Mouse (Mus musculus) hematopoietic stem cell, adult 5-6 weeks (primary cell): ENCODE data around the gene Mus81. TPM values are rescaled to one million over a fixed set of nuclear protein-coding genes. Genes with fewer than 3 reads are reported as not detected.
A peak's percentile ranks its signal among the peaks of the same experiment; 100 is the strongest.

ENCODE experiments used
- ATAC-seq, 2 experiments: fragments of 125-278 bp in 1 of 2; replicated peaks in 1 of 2; 2 replicates each; pipeline ENCODE4 v1.8.0; 2016 to 2017; ENCODE audit warnings: inconsistent platforms in 2 of 2, mild to moderate bottlenecking in 2 of 2, moderate number of reproducible peaks in 2 of 2, low read depth in 1 of 2, moderate TSS enrichment in 1 of 2; ENCODE audit not compliant: low FRiP score in 2 of 2, poor library complexity in 2 of 2, severe bottlenecking in 2 of 2, insufficient read depth in 1 of 2, low TSS enrichment in 1 of 2
- total RNA-seq: library from RNA; stranded (forward); fragments of 172-1452, 232-1000 nt; gene quantifications from 2 replicates; pipeline ENCODE4 v1.2.3, GENCODE M21; 2017

Gene Mus81
- total RNA-seq, 1 experiment from 2014 or later = 7.9 TPM

DNA sequence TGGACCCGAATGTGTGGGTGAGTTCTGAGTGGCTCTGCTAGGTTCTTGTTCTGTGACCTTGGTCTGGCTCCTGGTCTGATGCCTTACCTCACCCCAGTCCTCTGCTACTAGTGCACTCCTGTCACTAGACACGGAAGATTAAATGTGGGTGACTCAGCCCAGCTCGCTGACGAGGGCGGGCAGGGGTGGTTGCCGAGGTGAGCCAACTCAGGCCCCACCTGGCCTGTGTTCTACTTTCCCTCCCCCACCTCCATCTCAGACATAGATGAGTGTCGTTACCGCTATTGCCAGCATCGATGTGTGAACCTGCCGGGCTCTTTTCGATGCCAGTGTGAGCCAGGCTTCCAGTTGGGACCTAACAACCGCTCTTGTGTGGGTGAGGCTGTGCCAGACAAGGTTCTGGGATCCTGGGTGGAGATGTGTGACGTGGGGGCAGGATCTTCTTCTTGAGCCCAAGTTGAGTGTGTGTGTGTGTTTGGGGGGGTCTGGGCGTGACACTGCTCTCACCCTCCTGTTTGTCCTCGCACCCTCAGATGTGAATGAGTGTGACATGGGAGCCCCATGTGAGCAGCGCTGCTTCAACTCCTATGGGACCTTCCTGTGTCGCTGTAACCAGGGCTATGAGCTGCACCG lies 10.4 kb downstream of the Mus81 start:
- ATAC-seq = no peak

DNA sequence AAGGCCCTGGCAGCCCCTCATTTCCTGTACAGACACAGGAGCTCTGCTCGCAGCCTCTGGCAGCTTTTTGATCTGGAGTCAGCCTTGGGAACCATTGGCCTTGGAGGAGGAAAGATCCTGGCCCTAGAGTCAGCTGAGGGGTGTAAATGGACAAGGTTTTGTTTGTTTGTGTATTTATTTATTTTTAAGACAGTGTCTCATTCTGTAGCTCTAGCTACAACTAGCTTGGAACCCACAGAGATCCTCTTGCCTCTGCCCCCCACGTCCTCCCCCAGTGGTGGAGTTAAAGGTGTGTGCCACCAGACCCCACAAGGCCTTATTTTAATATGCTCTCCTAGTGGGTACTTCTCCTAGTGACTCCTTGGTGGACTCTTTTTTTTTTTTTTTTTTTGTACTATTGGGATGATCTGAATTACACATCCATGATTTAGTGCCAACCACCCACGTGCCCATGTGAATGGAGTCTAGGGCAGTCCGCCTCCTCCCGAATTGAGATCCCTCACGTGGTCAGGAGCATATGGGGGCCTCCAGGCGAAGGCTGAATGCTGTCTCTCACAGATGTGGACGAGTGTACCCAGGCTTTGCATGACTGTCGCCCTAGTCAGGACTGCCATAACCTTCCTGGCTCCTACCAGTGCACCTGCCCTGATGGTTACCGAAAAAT lies 11.1 kb downstream of the Mus81 start:
- ATAC-seq = no peak

DNA sequence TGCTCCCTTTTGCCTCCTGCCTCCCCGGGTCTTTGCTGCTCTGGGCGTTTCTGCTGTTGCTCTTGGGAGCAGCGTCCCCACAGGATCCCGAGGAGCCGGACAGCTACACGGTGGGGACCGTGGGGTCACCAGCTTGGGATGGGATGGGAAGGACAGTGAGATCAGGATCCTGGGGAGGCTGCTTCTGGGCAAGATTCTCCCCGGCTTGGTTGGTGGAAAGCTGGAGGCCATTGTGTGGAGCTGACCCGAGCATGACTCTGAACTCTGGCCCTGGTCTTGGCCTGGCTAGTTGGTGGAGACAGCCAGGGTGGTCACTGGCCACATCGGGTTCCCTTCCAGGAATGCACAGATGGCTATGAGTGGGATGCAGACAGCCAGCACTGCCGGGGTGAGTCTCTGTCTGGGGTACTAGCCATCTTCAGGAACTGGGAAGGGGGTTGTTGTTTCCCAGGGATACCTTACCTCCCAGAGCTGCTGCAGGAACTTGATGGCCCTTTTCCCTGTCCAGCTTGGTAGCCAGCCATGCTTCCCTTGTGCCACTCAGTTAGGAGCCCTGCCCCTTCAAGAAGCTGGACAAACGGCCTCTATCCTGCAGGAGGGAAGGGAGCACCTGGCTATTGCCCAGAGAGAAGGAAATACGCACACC lies 13.0 kb downstream of the Mus81 start:
- ATAC-seq = no peak

DNA sequence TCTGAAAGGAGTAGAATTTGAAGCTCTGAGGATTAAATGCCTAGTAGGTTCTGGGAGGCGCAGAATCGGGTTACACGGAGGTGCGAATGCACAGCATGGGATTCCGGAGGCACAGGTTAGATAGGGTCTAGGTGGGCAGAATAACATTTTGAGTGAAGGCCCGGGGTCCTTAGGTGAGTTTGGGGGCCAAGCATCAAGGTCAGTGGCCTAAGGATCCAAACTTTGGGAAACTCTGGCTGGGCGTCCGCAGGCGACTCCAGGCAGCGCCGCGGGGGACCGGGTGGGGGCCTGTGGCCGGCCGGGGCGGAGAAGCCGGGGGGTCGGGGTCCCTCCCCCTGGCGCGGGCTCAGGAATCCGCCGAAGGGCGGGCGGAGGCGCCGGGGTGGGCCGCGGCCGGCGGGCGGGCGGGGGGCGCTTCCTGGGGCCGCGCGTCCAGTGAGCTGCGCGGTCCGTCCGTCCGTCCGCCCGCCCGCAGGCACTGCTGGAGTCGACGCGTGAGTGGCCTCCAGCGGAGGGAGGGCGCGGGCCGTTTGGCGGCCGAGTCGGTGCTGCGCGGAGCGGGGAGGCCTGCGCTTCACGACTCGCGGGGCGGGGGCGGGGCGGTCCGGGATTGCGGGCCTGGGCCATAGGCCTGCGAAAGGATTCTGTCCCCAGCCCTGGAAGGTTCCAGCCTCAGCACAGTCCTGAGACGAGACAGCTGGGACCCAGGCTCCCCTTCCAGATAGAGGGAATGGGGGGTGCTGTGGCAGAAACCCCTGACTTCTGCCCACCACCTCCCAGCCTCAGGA lies 13.7 kb downstream of the Mus81 start:
- no peak for ATAC-seq

DNA sequence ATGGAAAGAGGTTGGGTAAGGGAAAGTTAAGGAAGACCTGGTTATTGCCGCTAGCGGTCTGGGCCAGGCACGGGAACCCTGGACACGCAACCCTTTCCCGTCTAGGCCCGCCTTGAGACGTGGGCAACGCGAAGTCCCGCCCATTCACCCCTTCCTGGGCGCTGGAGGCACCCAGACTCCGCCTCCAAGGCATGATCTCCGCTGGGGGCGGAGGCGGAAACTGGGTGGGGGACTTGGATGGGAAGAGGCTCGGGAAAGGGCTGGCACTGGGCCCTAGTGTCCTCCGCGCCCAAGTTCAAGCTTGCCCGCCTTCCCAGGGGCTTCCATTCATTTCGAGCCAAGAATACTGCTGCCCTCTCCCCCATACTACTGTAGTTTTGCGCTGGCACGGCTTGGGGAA lies 14.5 kb downstream of the Mus81 start, which contains the start of gene Efemp2:
Efemp2 (plus strand) TSS at position 235 of the 400 bp plus-strand sequence.
- peak in 1 of 2 experiments; percentile 33; a peak in 2 of 4 replicates for ATAC-seq

DNA sequence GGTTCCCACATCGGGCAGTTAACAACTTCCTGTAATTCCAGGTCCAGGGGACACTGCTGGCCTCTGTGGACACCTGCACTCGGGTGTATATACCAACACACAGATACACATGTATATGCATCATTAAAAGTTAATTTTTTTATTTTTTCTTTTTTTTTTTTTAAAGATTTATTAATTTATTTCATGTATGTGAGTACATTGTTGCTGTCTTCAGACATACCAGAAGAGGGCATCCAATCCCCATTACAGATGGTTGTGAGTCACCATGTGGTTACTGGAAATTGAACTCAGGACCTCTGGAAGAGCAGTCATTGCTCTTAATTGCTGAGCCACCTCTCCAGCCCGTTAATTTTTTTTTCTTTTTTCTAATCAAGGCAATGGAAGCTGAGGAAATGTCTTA lies 15.3 kb downstream of the Mus81 start:
- ATAC-seq = no peak

DNA sequence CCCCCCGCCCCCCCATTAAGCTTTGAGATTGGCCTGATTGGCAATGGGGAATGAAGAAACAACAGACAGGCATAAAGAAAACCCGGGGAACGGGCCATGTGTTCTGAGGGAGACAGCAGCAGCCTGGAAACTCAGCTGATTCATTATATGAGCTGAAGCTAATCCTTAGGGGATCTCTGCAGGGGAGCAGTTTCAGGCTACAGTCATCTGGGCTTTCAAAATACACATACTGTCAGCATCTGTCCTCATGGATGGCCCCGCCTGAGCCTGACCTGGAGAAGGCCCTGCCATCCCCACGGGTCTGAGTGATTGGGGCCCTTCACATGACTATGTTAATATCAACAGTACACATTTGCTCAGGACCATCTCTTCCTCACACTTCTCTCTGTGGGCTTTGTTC lies 16.4 kb downstream of the Mus81 start:
- ATAC-seq = no peak

DNA sequence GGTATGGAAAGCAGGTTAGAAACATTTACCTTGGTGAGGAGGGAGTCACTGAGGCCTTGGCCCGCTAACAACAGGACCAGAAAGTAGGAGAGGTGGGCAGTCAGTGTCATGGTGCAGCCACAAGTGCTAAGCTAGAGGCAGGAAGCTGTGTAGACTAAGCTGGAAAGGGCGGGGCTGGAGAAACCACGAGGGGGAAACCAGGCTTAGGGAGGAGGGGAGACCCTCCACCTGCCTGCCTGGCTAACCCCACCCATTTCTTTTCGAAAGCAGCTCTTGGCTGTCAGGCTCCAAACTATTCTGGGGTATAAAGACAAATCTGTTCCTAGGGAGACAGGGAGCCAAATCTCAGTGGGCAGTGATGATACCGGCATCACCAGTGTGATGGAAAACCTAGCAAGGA lies 19.8 kb downstream of the Mus81 start, which contains the start of gene Ctsw:
Ctsw (minus strand) TSS at position 134 of the 400 bp plus-strand sequence.
- ATAC-seq = peak; percentile 68 to 72

DNA sequence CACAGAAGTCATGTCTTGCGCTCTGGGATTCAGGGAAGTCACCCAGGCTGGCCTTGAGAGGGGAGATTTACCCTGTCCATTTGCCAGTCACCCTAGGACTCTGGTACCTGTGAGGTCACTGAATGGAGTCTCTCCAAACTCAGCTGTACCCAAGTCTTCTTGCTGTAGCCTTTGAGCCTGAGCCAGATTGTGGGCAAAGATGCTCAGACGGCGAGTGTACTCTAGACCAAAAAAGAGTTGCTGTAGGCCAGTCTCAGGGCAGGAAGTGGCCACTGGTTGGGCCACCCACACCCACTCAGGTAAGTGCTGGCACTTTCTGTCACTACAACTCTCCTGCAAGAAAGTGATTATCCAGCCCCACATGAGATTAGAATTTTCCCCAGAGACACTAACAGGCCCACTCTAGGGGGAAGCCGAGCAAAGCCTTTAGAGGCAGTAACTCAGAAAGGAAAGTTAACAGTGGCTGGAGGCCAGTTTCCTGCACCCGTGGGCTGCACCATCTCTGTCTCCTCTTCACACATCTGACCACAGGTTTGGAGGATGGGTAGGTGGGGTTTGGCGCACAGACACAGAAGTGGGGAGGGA lies 21.2 kb downstream of the Mus81 start:
- no peak for ATAC-seq

DNA sequence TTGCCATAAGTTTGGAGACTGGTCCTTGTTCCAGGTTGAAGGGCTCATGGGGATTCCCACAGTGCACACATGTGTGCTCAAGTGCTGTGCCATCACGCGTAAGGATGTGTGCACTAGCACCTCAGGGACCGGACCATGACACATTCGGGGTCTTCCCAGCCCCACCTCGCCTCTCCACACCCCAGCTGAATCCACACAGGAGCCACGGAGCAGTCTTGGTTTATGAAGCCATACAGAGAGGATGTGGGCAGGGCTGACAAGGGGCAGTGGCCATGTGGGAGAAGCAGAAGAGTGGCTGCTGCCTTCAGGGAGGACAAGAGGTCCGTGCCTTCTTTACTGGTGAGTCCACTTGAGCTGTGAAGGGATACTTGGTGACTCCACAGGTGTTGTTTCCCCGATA lies 23.2 kb downstream of the Mus81 start:
- no peak for ATAC-seq

DNA sequence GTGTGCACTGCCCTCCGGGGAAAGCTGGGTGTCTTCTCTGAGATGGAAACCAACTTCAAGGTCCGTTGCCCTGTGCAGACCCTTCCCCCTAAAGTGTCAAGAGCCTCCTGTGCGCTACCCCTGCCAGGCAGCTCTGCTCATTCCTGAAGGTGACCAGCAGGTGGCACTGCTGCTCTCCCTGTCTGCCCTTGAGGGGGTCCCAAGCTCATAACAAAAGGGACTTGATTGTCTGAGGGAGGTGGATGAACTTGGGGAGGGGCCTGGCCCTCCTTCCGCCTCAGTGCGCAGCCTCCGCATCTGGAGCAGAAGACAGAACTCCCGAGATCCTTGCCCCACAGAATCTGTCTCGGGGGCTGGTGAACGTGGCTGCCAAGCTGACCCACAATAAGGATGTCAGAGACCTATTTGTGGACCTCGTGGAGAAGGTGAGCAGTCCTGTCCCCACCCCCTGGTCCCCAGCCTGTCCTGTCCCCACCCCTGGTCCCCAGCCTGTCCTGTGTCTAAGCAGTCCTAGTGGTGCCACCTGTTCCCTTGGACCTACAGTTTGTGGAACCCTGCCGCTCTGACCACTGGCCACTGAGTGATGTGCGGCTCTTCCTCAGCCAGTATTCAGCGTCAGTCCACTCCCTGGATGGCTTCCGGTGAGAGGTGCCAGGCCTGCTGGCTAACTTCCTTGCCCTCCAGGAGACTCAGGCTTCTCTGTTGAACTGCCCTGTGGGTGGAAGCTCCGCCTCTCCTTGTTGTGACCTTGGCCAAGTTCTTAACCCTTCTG lies 24.2 kb downstream of the Mus81 start:
- ATAC-seq = peak; percentile 9 to 29; a peak in 1 of 4 replicates

DNA sequence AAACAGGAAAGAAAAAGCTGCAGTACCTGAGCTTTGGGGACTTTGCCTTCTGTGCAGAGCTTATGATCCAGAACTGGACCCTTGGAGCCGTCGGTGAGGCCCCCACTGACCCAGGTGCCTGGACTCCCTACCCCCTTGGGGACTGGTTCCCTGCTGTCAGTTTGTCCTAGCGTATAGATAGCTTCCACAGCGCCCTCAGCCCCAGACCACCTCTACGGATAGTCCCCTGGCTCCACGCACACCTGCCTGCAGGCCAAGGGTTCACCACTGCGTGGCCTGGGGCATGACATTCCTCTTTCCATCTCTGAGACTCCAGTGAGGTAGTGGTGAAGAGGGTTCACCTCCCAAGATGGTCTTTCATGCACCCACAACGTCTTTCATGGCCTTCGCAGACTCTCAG lies 25.0 kb downstream of the Mus81 start:
- ATAC-seq = no peak

DNA sequence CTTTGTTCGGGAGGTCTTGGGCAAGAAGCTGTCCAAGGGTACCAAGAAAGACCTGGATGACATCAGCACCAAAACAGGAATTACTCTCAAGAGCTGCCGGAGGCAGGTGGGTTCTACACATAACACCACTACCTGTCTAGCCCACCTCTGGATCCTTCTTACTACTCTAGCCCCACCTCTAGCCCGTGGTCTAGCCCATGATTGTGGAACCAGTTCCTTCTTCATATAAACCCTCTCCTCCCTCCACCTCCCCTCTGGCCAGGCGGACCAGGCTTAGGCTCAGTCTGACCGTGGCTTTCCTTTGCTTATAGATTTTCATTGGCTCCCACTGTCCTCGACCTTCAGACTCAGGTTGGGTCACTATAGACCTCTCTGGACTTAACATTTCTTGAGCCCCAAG lies 26.8 kb downstream of the Mus81 start:
- ATAC-seq = no peak

DNA sequence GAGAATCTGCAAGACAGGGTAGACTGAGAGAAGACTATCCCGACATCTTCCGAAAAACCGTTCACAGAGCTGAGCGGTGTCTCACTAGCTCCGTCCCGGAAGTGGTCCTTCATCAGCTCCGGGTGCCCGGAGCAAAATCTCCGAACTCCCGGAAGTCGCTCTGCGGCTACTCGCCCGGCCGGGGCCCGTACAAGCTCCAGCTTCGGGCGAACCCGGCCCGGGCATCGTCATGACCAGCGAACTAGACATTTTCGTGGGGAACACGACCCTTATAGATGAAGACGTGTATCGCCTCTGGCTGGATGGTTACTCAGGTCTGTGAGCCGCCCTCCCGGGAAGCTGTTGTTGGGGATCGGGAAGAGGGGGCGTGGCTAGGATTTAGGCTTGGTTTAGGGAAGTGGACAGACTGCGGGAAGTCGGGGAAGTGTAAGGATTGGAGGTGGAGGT lies 27.7 kb downstream of the Mus81 start, which contains the start of gene Fibp:
Fibp (plus strand) TSS at position 151 of the 447 bp plus-strand sequence.
- peak; percentile 65 to 79 for ATAC-seq

DNA sequence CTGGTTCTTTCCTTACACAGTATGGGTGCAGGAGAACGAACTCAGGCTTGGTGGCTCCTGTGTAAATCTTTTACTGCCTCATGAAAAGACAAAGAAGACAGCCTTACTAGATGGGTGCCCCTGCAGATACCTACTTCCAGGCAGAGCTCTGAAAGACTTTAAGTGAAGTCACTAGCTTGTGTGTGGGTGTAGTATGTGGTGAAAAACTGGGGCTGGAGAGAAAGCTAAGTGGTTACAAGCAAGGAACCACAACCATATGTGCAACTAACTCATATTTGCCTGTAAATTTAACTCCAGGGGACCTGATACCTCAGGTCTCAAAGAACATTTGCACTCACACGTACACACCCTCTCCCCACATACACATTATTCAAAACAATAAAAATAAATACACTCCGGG lies 28.3 kb downstream of the Mus81 start:
- ATAC-seq = no peak

DNA sequence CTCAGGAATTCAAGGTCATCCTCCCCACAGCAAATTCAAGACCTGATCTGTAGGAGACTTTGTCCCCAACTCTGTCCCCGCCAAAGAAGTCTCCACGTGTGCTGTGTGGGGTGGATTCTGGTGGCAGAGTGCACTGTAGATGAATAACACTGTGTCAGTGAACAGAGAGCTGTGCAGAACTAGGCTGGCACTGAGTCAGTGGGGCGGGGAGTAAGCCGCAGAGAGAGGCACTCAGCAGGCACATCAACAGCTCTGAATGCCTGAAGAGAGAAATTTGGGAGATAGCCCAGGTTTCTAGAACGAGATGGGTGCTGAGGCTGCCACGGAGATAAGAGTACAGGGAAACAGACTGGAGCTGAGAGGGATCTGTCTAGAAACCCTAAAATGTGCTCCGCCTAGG lies 29.2 kb downstream of the Mus81 start:
- no peak for ATAC-seq
